Mouse (Mus musculus) megakaryocyte, adult 5-6 weeks (primary cell): ENCODE measurements around the gene Phf1. TPM values are rescaled to one million over a fixed set of nuclear protein-coding genes. Genes with fewer than 3 reads are reported as not detected.
A peak's percentile ranks its signal among the peaks of the same experiment; 100 is the strongest.

Experiments
- ATAC-seq: 2 replicates; pipeline ENCODE4 v1.8.0; 2016; ENCODE audit warnings: mild to moderate bottlenecking, inconsistent platforms; ENCODE audit not compliant: poor library complexity, severe bottlenecking
- total RNA-seq, 2 experiments: library from RNA; stranded (forward) in 1 of 2; stranded (reverse) in 1 of 2; fragments of 153-499, 151-499 nt in 1 of 2; fragments of 221-1000, 200-1000 nt in 1 of 2; gene quantifications; 2 replicates each; pipeline versions ENCODE4 v1.2.3 to v1.2.4; 2015 to 2017

The Phf1 gene
- total RNA-seq, 2 experiments from 2014 or later: 10.6 to 11.7 TPM

DNA sequence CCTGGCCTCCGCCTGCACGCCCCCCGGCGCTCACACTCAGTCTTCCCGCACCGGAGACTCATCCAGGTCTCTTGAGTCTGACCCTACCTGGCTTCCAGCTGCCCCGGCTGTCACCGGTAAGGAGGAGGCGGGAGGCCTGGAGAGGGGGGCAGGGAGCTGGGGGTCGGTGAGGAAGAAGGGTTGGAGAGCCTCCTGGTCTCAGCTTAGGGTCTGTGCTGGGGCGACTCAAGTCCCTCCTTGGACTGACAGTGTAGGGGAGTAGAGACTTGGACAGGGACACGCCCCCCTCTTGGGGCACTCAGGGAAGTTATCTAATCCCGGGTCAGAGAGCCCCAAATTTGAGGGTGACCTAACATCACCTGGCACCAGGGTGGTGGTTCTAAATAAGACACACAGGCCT, 567 bp downstream of the Phf1 start:
- peak; percentile 14; the same call in 1 of the 2 replicates for ATAC-seq

DNA sequence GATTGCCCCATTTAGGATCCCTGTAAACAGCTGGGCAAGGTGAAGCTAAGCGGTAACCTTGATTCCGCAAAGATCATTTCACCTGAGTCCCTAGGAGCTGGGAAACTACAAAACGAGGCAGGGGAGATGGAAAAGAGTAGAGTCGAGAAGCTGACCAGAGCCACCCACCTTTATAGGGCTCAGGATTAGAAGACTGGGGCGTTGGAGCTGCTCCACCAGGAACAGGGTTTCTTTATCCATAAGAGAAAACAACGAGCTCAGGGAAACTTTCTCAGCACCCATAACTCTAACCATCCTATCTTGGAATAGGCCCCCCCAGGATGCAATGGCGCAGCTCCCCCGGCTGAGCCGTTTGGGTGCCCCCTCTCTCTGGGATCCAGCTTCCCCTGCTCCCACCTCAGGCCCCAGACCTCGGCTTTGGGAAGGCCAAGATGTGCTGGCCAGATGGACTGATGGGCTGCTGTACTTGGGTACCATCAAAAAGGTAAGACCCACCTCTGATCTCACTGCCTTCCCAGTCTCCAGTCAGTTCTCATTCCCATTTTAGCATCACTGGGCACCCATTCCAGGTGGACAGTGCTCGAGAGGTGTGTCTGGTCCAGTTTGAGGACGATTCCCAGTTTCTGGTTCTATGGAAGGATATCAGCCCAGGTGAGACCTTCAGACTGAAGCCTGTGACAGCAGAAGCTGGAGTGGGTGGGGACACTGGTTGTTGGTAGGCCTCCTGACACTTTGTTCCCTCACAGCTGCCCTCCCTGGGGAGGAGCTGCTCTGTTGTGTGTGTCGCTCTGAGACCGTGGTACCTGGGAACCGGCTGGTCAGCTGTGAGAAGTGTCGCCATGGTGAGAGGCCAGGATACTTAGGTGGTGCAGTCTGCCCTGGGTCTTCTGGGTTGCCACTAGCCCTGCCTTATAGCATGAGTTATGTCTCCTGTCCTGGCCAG, 1.3 kb downstream of the Phf1 start:
- ATAC-seq: no peak

GRCm38 (mm10) chr17:26935027-26935426, 2.2 kb downstream of the Phf1 start:
- ATAC-seq: no peak

DNA sequence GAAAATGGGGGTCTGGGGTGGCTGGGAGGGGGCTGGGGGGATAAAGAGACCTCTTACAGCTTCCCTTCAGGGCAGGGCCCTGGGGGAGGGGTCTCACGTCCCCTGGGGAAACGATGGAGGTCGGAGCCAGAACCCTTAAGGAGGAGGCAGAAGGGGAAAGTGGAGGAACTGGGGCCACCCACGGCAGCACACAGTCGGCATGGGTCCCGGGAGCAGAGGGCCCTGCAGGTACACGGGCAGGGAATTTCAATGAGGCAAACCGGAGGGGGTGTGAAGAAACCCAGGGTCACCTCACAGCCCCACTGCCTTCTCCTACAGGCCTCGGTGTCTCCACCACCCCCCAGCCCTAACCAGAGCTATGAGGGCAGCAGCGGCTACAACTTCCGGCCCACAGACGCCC, 3.6 kb downstream of the Phf1 start:
- no peak for ATAC-seq

GRCm38 (mm10) chr17:26936921-26937695, 4.3 kb downstream of the Phf1 start:
- no peak for ATAC-seq

DNA sequence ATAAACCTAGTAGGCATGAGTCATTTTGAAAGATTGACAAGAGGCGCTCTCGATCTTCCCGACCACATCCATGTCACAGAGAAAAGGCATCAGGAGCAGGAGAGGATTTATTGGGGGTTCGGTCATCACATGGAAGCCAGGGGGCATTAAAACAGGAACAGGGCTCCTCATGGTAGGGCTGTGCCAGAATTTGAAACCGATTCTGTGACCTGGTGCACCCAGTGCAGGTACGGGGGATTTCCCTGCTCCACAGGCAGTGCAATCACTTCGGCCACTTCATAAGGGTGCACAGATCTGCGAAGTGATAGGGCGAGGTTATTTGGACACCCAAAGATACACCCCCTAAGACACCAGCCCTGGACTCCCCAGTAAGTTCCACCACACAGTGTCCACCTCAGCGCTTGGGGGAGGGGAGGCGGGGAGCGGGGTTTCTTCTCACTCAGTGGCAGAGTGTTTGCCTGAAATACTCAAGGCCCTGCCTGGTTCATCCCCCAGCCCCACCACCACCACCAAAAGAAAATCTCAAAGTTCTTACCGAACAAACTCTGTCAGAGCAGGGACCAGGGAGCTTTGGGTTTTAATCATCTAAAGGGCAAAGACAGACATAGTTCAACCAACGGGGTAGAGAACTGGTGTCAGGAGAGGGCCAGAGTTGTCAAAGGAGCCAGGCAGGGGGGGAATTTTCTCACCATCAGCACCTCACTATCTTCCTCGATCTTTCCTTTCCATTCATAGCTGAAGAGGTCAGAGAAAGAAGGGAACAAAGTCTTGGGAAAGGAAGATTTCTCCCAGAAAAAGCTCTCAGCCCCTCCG, 5.2 kb downstream of the Phf1 start:
- ATAC-seq: no peak

- ATAC-seq: 0 out of 2 replicates have a peak, but pooled peaks have one; percentile 4
These were observed 5.9 kb downstream of the Phf1 start for GRCm38 (mm10) chr17:26938731-26939130.

DNA sequence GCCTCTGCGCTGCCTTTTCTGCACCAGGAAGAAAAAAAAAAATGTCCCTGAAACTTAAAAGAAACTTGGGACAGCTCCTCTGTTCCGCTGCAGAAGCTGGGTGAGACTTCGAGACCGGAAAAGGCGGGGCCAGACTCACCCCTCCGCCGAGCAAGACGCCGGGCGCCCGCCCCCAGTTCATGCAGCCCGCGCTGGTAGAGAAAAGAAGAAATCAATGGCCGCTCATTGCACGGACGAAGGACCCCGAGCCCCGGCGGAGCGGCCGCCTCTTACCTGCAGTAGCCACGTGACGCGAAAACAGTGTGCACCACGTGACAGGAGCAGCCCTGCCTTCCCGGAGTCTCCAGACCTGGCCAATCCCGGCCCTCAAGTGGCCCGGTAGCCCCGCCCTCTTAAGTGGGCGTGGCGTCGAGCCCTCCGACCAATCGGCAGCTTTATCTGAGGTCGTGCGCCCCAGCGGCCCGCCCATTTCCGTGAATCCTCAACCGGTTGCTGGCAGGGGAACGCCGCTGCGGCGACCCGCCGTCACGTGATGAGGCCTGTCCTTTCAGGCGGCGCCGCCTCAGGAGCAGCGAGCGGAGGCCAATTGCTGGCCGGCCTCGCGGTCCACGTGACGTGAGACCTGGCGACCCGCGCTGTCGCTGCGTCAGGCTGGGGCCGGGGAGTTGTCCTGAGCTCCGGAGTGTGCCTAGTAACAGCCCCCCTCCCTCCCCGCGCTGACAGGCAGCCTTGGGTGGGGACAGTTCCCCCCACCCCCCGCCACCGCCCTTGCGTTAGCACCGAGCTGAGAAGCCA, 6.5 kb downstream of the Phf1 start, which contains the start of gene Cuta:
Gene Cuta, minus strand, starts transcription at position 392 of the 795 bp plus-strand sequence.
- ATAC-seq: peak; percentile 96

DNA sequence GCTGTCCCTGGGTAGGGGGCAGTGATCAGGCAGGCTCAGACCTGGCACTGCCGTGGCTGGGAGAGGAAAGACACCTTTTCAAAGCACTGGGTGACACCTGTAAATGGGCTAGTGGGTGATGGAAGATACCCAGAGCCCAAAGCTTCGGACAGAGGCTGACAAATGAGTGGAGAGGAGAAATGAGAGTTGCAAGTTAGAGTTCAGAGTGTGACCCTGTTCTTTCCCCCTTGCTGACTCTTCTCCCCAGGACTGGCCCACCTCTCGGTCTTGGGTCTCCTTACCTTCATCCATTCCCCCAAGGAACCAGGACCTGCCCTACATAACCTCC, 7.1 kb downstream of the Phf1 start:
- ATAC-seq: no peak

GRCm38 (mm10) chr17:26941031-26941789, 8.4 kb downstream of the Phf1 start, which contains the start of gene Syngap1:
Gene Syngap1 (plus strand): TSS chr17:26941253.
- no peak for ATAC-seq

DNA sequence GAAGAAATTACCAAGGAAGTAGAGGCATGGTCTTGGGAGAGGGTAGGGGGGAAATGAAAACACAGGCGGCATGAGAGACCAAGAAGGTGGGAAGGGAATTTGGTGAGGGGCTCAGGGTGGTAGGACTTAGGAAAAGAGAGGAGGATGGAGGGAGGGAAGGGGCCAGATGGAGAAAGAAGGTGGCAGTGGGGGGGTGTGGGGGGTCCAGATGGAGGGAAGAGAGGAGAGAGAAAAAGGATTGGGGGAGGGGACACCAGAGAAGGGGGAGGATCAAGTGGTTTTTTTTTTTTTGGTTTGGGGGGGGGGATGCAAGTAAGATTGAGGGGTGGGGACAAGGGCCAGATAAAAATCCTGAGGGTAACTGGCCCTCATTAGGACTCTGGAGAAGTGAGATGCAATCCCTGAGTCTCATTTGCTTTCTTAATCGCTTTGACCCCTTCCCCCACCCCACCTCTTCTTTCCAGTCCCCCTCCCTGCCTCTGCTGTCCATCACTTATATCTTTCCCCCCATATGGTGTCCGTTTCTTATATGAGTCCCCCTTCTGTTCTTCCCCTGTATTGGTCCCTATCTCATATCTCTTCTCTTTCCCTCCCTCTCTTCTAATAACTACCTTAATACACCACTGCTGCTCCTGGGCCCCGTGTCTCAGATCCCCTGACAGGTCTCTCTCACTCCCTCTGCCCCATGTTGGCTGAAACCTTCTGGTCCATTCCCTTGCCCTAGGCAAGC, 9.2 kb downstream of the Phf1 start:
- ATAC-seq: no peak

- ATAC-seq: no peak
These were observed 13.1 kb downstream of the Phf1 start for GRCm38 (mm10) chr17:26945824-26946495.

GRCm38 (mm10) chr17:26946567-26946966, 13.7 kb downstream of the Phf1 start:
- no peak; the same call in 1 of the 2 replicates for ATAC-seq

DNA sequence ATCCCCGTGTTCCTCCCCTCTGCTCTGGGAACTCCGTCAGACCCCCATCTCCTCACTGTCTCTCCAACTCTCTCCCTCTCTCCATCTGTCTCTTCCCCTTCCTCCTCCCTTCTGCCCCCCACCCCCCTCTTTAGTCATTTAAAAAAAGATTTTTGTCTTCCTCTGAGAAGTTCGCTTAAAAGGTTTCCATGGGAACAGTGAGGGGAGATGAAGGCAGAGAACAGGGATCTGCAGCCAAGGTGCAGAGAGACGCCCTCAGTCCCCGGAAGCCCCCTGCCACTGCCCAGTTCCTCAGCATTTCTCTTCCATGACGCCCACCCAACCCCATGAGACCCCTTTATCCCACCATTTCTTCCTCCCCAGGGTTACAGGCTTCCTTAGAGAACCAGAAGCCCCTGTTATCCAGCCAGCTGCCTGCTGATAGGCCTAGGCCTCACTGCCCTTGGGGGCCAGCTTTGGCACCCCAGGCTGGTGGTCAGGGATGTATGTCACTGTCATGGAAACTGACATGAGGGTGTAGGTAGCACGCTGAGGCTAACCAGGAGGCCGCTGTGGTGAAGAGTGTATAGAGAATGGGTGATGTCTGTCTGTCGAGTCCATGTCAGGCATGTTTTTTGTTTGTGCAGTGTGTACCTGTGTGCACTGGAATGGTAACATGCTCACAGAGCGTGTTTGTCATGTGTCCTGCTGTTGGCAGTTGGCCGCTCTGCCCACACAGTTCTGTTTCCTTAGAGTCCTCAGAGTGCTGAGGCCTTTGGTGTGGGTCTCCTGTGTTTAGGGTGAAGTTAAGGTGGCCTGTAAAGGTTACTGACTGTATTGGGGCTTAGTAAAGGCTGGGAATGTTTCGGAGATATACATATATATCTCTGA, 14.6 kb downstream of the Phf1 start:
- ATAC-seq: no peak

- ATAC-seq: 0 out of 2 replicates have a peak, but pooled peaks have one; percentile 31
These were observed 15.6 kb downstream of the Phf1 start for GRCm38 (mm10) chr17:26948316-26949050.

DNA sequence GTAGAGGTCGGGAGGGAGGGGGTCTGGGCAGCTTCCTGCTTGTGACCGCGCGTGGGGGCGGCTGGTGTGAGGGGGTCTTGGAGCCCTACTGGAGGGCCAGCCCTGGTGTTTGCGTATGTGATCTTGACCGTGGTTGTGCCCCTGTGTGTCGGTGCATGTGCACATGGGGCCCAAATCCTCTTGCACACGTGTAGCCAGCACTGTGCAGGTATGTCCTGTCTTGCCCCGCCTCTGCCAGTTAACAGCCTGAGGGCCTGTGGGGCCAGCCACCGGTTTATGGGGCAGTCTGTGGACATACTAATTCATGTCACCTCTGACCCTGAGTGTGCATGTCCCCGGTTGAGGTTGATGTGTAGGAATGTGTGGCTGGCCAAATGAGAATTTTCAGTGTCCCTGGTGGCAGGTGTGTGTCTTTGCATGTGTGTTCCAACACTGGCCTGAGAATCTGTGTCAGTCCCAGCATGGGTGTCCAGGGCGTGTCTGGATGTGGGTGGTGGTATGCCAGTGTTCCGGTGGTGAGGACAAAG, 16.3 kb downstream of the Phf1 start:
- ATAC-seq: peak; percentile 39
